Mouse (Mus musculus) liver, postnatal 0 days (tissue): ENCODE measurements around the gene Nupl1. TPM values are rescaled to one million over a fixed set of nuclear protein-coding genes. Genes with fewer than 3 reads are reported as not detected.

Experiments
- ATAC-seq: fragments of 200-750 bp; cut with Nextera tagmentation; 2 replicates; pipeline ENCODE4 v1.8.0; 2017; ENCODE audit warnings: mild to moderate bottlenecking, moderate library complexity
- DNase-seq: peaks from one replicate; pipeline ENCODE4 v3.0.0-alpha.2; 2016
- H3K27ac ChIP-seq: fragments of 300-500 bp; sonication (generic); 2 replicates; pipeline ENCODE4 v1.5.1; 2014; ENCODE audit warnings: antibody characterized with exemption, moderate library complexity, mild to moderate bottlenecking, low read depth
- H3K27me3 ChIP-seq: fragments of 300-500 bp; sonication (generic); 2 replicates; pipeline ENCODE4 v1.6.1; 2014; ENCODE audit warnings: low read length, control low read depth, mixed read lengths; ENCODE audit not compliant: insufficient read depth
- H3K36me3 ChIP-seq: fragments of 300-500 bp; sonication (generic); replicated peaks from 2 replicates; pipeline ENCODE4 v1.6.1; 2014; ENCODE audit warnings: mild to moderate bottlenecking, control low read depth, low read length, moderate library complexity, mixed read lengths; ENCODE audit not compliant: insufficient read depth
- H3K4me1 ChIP-seq: fragments of 300-500 bp; sonication (generic); 2 replicates; pipeline ENCODE4 v1.6.1; 2014; ENCODE audit warnings: antibody characterized with exemption, mild to moderate bottlenecking, control low read depth; ENCODE audit not compliant: insufficient read depth
- H3K4me2 ChIP-seq: fragments of 300-500 bp; sonication (generic); 2 replicates; pipeline ENCODE4 v1.6.1; 2014; ENCODE audit warnings: low read depth, mild to moderate bottlenecking, low read length, moderate library complexity, mixed read lengths
- H3K4me3 ChIP-seq: fragments of 300-500 bp; sonication (generic); 2 replicates; pipeline ENCODE4 v1.5.1; 2014; ENCODE audit warnings: low read depth, low read length
- H3K9ac ChIP-seq: fragments of 300-500 bp; sonication (generic); replicated peaks from 2 replicates; pipeline ENCODE4 v1.6.1; 2014; ENCODE audit warnings: mild to moderate bottlenecking, moderate library complexity
- H3K9me3 ChIP-seq: fragments of 300-500 bp; sonication (generic); 2 replicates; pipeline ENCODE4 v1.6.1; 2016; ENCODE audit warnings: mild to moderate bottlenecking, control low read depth, low read length, mixed read lengths
- CTCF ChIP-seq: sonication (generic); IDR thresholded peaks from 2 replicates; pipeline ENCODE4 v1.5.1; 2016; ENCODE audit warnings: antibody characterized with exemption, low read depth
- EP300 ChIP-seq: IDR thresholded peaks from 2 replicates; pipeline ENCODE4 v1.6.1; 2016; ENCODE audit warnings: antibody characterized with exemption, low read depth, mild to moderate bottlenecking
- WGBS: fragments of 180-500 bp; shearing (Covaris S2); extraction: QIAGEN DNeasy Blood & Tissue Kit; methylation state at CpG from one replicate; pipeline ENCODE4 v1.1.7; 2014; ENCODE audit not compliant: insufficient replicate concordance; 5-methylcytosine and 5-hydroxymethylcytosine counted together
- polyA plus RNA-seq: library from polyadenylated mRNA; unstranded; fragments of >200 nt; fragmentation: Nextera tagmentation; extraction: Ambion mirVana; gene quantifications from 2 replicates; pipeline ENCODE4 v1.2.1, GENCODE M21; 2015

The Nupl1 gene
- not detected in 2 replicates for polyA plus RNA-seq

DNA sequence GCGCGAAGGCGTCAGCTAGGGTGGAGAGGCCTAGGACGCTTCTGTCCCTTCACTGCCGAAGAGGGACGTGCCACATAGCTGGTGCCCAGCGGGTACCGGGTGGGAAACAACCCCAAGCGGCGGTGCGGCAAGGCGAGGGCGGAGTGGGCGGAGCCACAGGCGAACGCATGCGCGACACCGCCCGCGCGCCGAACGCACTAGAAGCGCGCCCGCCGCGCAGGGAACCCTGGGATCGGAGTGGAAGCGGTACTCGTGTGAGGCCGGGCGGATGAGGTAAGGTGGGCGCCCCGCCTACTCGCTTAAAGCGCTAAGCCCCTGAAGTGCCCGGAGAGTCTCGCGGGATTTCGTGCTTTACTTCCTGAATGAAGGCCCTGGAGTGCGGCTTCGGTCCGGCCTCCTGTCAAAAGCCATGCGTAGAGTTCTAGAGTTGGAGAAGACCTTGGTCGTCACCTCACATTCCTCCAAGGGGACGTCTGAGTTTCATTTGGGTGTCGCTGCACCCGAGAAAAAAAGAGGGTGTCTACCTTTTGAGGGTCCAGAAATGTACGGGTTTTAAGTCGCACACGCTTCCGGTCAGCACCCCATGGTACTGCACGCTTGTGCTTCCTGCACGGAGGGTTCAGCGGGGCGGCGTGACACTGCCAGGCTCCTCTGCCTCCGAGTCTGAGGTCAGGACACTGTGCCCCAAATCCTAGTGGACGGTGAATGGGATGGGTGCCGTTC lies at the start of gene Nupl1, which contains the start of gene Gm49336:
Nupl1 (minus strand) TSS at position 151 of the 723 bp plus-strand sequence.
Gm49336 (minus strand) TSS at position 227 of the 723 bp plus-strand sequence.
- peak; percentile 99 for ATAC-seq
- H3K4me3 ChIP-seq, result peak within 1 kb of the TSS; percentile 90
- peak within 1 kb of the TSS; percentile 99 for H3K9ac ChIP-seq
- peak within 1 kb of the TSS; percentile 86 for H3K4me2 ChIP-seq
- H3K9me3 ChIP-seq, result no peaks in the 10 kb centered on the region
- TF ChIP-seq EP300 (peak; percentile 78; the same call in 1 of the 2 replicates), CTCF (no peak)
- no peaks in the 10 kb centered on the region for H3K27me3 ChIP-seq
- peak within 1 kb of the TSS; percentile 91 for H3K27ac ChIP-seq
- no peaks in the 10 kb centered on the region for H3K36me3 ChIP-seq
- peak; percentile 98 for DNase-seq
- H3K4me1 ChIP-seq, result peaks cover 12% of the 10 kb centered on the region
- WGBS, result under 1% methylated on average over 62 of the region's 62 CpGs

GRCm38 (mm10) chr14:60301024-60301423 lies 49.8 kb upstream of the Nupl1 start:
- no peak overlapping the region for H3K4me2 ChIP-seq
- ATAC-seq (no peak), DNase-seq (no peak)
- 83% methylated on average over 6 of the region's 6 CpGs for WGBS
- H3K9me3 ChIP-seq, result no peaks in the 10 kb centered on the region
- H3K4me3 ChIP-seq, result no peak overlapping the region
- H3K4me1 ChIP-seq, result no peaks in the 10 kb centered on the region
- peaks cover 42% of the 10 kb centered on the region for H3K36me3 ChIP-seq
- H3K27ac ChIP-seq, result no peak overlapping the region
- TF ChIP-seq EP300 (no peak), CTCF (no peak)
- no peaks in the 10 kb centered on the region for H3K27me3 ChIP-seq
- H3K9ac ChIP-seq, result no peak overlapping the region

GRCm38 (mm10) chr14:60300224-60300991 lies 49.2 kb upstream of the Nupl1 start:
- H3K4me3 ChIP-seq, result no peak overlapping the region
- ATAC-seq, result no peak
- TF ChIP-seq EP300 (no peak), CTCF (no peak)
- H3K27me3 ChIP-seq, result no peaks in the 10 kb centered on the region
- DNase-seq, result no peak
- no peak overlapping the region for H3K27ac ChIP-seq
- no peak overlapping the region for H3K9ac ChIP-seq
- no peaks in the 10 kb centered on the region for H3K9me3 ChIP-seq
- H3K4me1 ChIP-seq, result no peaks in the 10 kb centered on the region
- peaks cover 42% of the 10 kb centered on the region for H3K36me3 ChIP-seq
- H3K4me2 ChIP-seq, result no peak overlapping the region
- WGBS, result 81% methylated on average over 14 of the region's 14 CpGs

DNA sequence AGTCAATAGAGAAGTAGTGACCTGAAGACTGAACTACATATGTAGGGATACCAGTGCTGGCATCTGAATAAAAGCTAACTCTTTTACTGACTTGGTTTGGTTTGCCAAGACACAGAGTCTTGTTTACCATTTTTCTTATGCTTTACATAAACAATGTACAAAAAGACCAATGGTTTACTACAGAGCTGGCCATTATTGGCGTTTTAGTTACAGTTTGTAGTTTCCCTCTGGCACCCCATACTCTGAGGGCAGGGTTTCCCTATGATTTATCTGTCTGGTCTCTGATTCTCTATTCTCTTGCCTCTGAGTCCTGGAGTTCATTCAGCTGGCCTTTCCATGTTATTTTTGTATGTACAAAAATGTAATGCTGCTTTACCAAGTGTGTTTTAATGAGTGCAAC lies 44.3 kb upstream of the Nupl1 start:
- no peak overlapping the region for H3K4me2 ChIP-seq
- 81% methylated on average over 1 of the region's 1 CpGs for WGBS
- DNase-seq (no peak), ATAC-seq (no peak)
- TF ChIP-seq CTCF, result no peak
- TF ChIP-seq EP300, result no peak
- H3K4me1 ChIP-seq, result no peaks in the 10 kb centered on the region
- no peak overlapping the region for H3K4me3 ChIP-seq
- no peaks in the 10 kb centered on the region for H3K9me3 ChIP-seq
- no peak overlapping the region for H3K9ac ChIP-seq
- H3K27me3 ChIP-seq, result no peaks in the 10 kb centered on the region
- no peak overlapping the region for H3K27ac ChIP-seq
- peaks cover 34% of the 10 kb centered on the region for H3K36me3 ChIP-seq

GRCm38 (mm10) chr14:60290363-60290762 lies 39.1 kb upstream of the Nupl1 start:
- DNase-seq (no peak), ATAC-seq (no peak)
- Histone ChIP-seq H3K27me3 (no peaks in the 10 kb centered on the region), H3K9ac (no peak overlapping the region), H3K9me3 (no peaks in the 10 kb centered on the region), H3K27ac (no peak overlapping the region), H3K4me2 (no peak overlapping the region), H3K4me1 (no peaks in the 10 kb centered on the region), H3K36me3 (peaks cover 41% of the 10 kb centered on the region), H3K4me3 (no peak overlapping the region)
- WGBS, result 50% methylated on average over 4 of the region's 4 CpGs
- no peak for TF ChIP-seq CTCF
- no peak for TF ChIP-seq EP300

DNA sequence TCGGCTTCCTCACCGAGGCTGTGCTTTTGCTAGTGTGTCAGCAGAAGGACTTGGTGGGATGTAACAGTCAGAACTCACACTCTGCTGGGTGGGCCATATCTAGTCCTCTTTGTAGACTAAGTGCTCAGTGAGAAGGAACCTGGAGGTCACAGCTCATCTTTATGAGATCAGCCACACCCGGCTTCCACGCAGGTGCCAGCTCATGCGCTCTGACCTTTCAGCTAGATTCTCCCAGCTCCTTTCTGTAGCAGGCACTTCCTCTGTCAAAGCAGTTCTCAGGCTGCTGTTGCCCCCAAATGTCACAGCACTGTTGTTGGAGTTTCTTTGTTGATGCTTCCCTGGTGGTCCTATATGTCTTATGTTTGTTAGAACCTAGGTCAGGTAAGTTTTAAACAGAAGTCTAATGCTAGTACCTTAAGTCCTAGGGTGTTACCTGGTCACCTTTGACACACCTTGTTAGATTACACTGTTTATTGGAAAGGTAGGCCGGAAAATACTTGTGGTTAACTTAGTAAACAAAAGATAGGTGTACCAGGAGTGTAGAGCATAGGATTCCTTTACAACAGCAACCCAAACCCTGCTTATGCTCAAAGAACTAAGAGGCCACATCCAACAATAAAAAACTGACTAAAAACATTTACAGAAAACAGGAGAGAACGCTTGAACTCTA lies 35.1 kb upstream of the Nupl1 start:
- H3K9ac ChIP-seq, result no peak overlapping the region; the same call in 1 of the 2 replicates
- ATAC-seq, result no peak
- no peak overlapping the region for H3K4me2 ChIP-seq
- no peaks in the 10 kb centered on the region for H3K4me1 ChIP-seq
- no peaks in the 10 kb centered on the region for H3K9me3 ChIP-seq
- H3K4me3 ChIP-seq, result no peak overlapping the region
- no peaks in the 10 kb centered on the region for H3K27me3 ChIP-seq
- H3K36me3 ChIP-seq, result peaks cover 33% of the 10 kb centered on the region
- H3K27ac ChIP-seq, result no peak overlapping the region
- WGBS, result 80% methylated on average over 7 of the region's 7 CpGs
- TF ChIP-seq EP300 (no peak), CTCF (no peak)
- DNase-seq, result no peak
